Mouse (Mus musculus) hindbrain, postnatal 0 days (tissue): ENCODE measurements around the gene Tjp3. TPM values are rescaled to one million over a fixed set of nuclear protein-coding genes. Genes with fewer than 3 reads are reported as not detected.

ENCODE experiments used
- ATAC-seq: fragments of 200-750 bp; cut with Nextera tagmentation; 2 replicates; pipeline ENCODE4 v1.8.0; 2017; ENCODE audit warnings: mild to moderate bottlenecking, moderate TSS enrichment, moderate library complexity
- DNase-seq: peaks from one replicate; pipeline ENCODE4 v3.0.0-alpha.2; 2015; ENCODE audit warnings: low spot score
- H3K27ac ChIP-seq: fragments of 300-500 bp; sonication (generic); 2 replicates; pipeline ENCODE4 v1.5.1; 2014; ENCODE audit warnings: mild to moderate bottlenecking
- H3K27me3 ChIP-seq: fragments of 300-500 bp; sonication (generic); 2 replicates; pipeline ENCODE4 v1.6.1; 2014; ENCODE audit warnings: low read length, mixed read lengths; ENCODE audit not compliant: insufficient read depth
- H3K36me3 ChIP-seq: fragments of 300-500 bp; sonication (generic); 2 replicates; pipeline ENCODE4 v1.6.1; 2014; ENCODE audit warnings: low read length, mixed read lengths; ENCODE audit not compliant: insufficient read depth
- H3K4me1 ChIP-seq: fragments of 300-500 bp; sonication (generic); 2 replicates; pipeline ENCODE4 v1.6.1; 2014; ENCODE audit warnings: antibody characterized with exemption, low read length, mixed read lengths; ENCODE audit not compliant: insufficient read depth
- H3K4me2 ChIP-seq: fragments of 300-500 bp; sonication (generic); 2 replicates; pipeline ENCODE4 v1.6.1; 2014; ENCODE audit warnings: low read depth, mild to moderate bottlenecking, low read length, moderate library complexity, mixed read lengths
- H3K4me3 ChIP-seq: fragments of 300-500 bp; sonication (generic); 2 replicates; pipeline ENCODE4 v1.5.1; 2014; ENCODE audit warnings: low read length
- H3K9ac ChIP-seq: fragments of 300-500 bp; sonication (generic); replicated peaks from 2 replicates; pipeline ENCODE4 v1.6.1; 2014; ENCODE audit warnings: mild to moderate bottlenecking, low read length, moderate library complexity, mixed read lengths
- H3K9me3 ChIP-seq: fragments of 300-500 bp; sonication (generic); 2 replicates; pipeline ENCODE4 v1.6.1; 2016; ENCODE audit warnings: low read length, mixed read lengths
- CTCF ChIP-seq: IDR thresholded peaks from 2 replicates; pipeline ENCODE4 v1.5.1; 2016; ENCODE audit warnings: antibody characterized with exemption, control low read depth, low read depth
- WGBS: fragments of 180-500 bp; shearing (Covaris S2); extraction: QIAGEN DNeasy Blood & Tissue Kit; methylation state at CpG from one replicate; pipeline ENCODE4 v1.1.7; 2014; 5-methylcytosine and 5-hydroxymethylcytosine counted together
- polyA plus RNA-seq: library from polyadenylated mRNA; unstranded; fragments of >200 nt; fragmentation: Nextera tagmentation; extraction: Ambion mirVana; gene quantifications from 2 replicates; pipeline ENCODE4 v1.2.1, GENCODE M21; 2015
- total RNA-seq: library from RNA; depleted of rRNA; stranded (reverse); fragments of >200 nt; gene quantifications from 2 replicates; pipeline ENCODE4 v1.2.3, GENCODE M21; 2014

The Tjp3 gene
- total and polyA plus RNA-seq, 2 experiments from 2014 or later, result 3.9 to 6.0 TPM

DNA sequence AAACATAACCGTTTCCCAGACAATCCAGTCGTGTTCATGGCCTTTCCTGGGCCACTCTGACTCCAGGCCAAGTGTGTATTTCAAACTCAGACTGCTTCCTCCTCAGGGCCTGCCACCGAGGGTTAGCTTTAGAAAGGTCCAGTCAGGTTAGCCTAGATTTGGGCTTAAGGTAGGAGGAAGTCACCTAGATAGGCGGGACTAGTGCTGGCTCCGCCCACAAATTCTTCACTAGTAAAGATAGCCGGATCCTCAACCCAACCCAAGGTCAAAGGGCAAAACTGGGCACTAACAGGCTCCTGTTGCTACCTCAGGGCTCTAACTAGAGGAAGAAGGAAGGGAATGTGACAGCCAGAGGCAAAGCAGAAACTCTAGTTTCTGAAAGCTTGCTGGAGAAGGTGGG, 4.8 kb downstream of the Tjp3 start:
- Histone ChIP-seq H3K4me2 (no peak overlapping the region), H3K4me3 (no peak overlapping the region), H3K4me1 (0 out of 2 replicates have a peak, but pooled peaks cover 2% of the 10 kb centered on the region), H3K27ac (no peak overlapping the region), H3K9me3 (no peaks in the 10 kb centered on the region), H3K27me3 (peaks cover 6% of the 10 kb centered on the region; the same call in 1 of the 2 replicates), H3K36me3 (no peaks in the 10 kb centered on the region), H3K9ac (no peak overlapping the region)
- DNase-seq (no peak), ATAC-seq (no peak)
- WGBS, result 51% methylated on average over 6 of the region's 6 CpGs
- TF ChIP-seq CTCF, result no peak

DNA sequence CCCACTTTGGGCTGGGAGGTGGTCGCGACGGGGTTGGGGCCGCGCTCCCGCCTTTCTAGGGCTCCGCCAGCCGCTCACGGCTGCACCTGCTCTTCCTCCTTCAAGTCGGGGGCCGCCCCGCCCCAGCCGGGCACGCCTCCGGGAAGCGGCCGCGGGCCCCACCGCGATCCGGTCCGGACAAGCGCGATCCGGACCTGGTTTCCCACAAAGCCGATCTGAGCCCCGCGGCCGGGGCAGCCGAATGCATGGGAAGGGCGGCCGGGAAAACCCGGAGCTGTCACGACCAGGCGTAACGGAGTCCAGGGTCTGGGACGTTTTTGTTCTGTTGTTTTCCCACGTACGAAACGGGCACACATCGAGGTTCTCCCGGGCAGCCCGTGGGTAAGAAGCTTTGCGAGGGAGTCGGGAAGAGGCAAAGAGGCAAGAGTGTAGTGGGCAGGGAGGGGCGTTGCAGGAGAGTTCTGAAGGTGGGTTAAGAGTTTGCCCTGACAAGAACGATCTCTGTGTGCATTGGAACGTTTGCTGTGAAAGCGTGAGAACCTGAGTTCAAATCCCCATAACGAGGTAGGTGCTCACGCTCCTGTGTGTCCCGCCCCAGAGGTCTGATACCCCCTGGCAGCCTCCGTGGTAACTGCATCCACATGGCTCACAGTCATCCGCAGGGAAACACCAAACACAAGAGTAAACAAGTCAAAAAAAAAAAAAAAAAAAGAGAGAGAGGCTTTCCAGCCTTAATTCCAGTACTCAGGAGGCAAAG, 5.5 kb downstream of the Tjp3 start:
- H3K4me3 ChIP-seq, result peak overlapping the region; percentile 46
- peaks cover 6% of the 10 kb centered on the region; the same call in 1 of the 2 replicates for H3K27me3 ChIP-seq
- 0 out of 2 replicates have a peak, but pooled peaks cover 2% of the 10 kb centered on the region for H3K4me1 ChIP-seq
- 2% methylated on average over 49 of the region's 54 CpGs for WGBS
- no peaks in the 10 kb centered on the region for H3K36me3 ChIP-seq
- no peak overlapping the region for H3K27ac ChIP-seq
- H3K9me3 ChIP-seq, result no peaks in the 10 kb centered on the region
- peak overlapping the region; percentile 50 for H3K9ac ChIP-seq
- H3K4me2 ChIP-seq, result peak overlapping the region; percentile 71
- peak; percentile 93 for DNase-seq
- TF ChIP-seq CTCF, result no peak; the same call in 1 of the 2 replicates
- peak; percentile 79 for ATAC-seq

DNA sequence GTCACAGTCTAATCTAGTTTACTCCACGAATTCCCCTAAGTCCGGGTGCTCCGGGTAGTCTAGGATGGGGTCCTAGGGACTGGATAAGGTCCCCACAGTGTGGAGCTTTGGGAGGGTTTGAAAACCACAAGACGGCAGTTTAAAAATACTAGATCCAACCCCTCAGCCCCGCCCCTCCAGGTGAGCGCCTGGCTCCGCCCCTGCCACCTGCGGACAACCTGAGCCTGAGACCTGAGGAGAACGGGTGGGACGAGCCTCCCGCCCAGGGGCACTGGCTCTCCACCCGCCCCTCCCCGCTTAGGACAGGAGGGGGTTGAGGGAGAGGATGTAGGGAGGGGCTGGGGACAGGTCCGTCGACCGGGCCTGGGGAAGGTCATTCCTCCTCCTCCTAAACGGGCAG, 6.7 kb downstream of the Tjp3 start:
- Histone ChIP-seq H3K27me3 (peaks cover 6% of the 10 kb centered on the region; the same call in 1 of the 2 replicates), H3K4me1 (0 out of 2 replicates have a peak, but pooled peaks cover 2% of the 10 kb centered on the region), H3K9ac (no peak overlapping the region), H3K4me2 (peak overlapping the region; percentile 71; the same call in 1 of the 2 replicates), H3K9me3 (no peaks in the 10 kb centered on the region), H3K4me3 (peak overlapping the region; percentile 46; the same call in 1 of the 2 replicates), H3K36me3 (no peaks in the 10 kb centered on the region), H3K27ac (no peak overlapping the region)
- DNase-seq (no peak), ATAC-seq (no peak)
- no peak for TF ChIP-seq CTCF
- 13% methylated on average over 17 of the region's 17 CpGs for WGBS

DNA sequence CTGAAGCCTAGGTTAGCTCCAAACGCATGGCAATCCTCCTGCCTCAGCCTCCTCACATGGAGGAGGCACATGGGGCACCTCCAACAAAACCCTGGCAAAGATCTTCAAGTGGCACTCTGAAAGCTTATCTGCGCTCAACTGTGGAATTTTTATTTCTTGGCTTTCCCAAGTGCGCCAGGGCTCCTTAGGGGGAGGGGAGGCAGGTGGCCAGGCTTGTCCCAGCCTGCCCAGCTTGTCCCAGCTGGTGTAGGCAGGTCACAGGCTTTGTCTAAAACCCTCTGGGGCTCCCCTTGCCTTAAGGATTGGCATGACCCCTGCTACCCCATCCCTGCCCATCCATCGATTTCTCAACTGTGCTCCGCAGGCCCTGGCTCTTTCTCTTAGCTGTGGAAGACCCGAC, 7.2 kb downstream of the Tjp3 start:
- ATAC-seq (no peak), DNase-seq (no peak)
- no peaks in the 10 kb centered on the region for H3K9me3 ChIP-seq
- H3K4me3 ChIP-seq, result no peak overlapping the region
- peaks cover 6% of the 10 kb centered on the region; the same call in 1 of the 2 replicates for H3K27me3 ChIP-seq
- WGBS, result 48% methylated on average over 6 of the region's 6 CpGs
- 0 out of 2 replicates have a peak, but pooled peaks cover 2% of the 10 kb centered on the region for H3K4me1 ChIP-seq
- no peak overlapping the region for H3K27ac ChIP-seq
- H3K36me3 ChIP-seq, result no peaks in the 10 kb centered on the region
- no peak for TF ChIP-seq CTCF
- H3K9ac ChIP-seq, result no peak overlapping the region
- no peak overlapping the region for H3K4me2 ChIP-seq

DNA sequence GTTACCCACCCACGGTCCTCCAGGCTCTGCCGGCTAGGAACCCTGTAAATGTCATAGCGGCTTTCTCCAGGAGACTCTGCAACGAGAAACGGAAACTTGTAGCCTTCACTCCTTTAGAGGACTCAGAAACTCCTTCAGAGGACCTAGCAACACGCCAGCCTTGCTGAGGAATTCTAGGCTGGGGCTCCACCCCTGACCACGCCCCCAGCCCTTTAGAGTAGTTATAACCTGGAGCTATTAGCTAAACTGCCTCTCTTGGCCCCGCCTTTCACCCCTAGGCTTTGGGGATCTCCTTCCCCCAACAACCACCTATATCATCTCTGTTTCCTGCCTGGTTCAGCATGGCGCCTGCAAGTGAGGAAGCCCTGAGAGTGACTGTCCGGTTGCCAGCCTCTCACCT, 11.9 kb downstream of the Tjp3 start:
- Histone ChIP-seq H3K4me3 (no peak overlapping the region), H3K4me1 (no peaks in the 10 kb centered on the region), H3K27ac (no peak overlapping the region), H3K36me3 (no peaks in the 10 kb centered on the region), H3K4me2 (no peak overlapping the region), H3K9me3 (no peaks in the 10 kb centered on the region), H3K27me3 (no peaks in the 10 kb centered on the region), H3K9ac (no peak overlapping the region)
- ATAC-seq (no peak), DNase-seq (no peak)
- WGBS, result 47% methylated on average over 10 of the region's 10 CpGs
- TF ChIP-seq CTCF, result no peak

DNA sequence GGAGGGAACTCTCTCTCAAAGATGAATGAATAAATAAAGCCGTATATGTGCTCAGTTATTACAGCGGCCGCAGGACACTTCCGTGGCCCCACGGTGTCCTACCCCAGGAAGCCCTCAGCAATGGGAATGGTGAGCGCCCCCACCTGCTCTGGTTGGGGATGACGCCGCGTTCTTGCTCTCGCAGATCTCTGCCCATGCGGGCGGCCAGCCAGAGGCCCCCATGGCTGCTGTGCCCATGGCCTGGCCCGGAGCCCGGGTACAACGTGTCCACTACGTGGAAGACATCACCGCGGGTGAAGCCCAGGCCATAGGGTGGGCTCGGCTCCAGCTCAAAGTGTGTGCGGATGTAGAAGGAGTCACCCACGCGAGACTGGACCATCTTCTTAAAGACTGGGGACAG, 13.7 kb downstream of the Tjp3 start:
- DNase-seq (no peak), ATAC-seq (no peak)
- Histone ChIP-seq H3K4me3 (no peak overlapping the region), H3K4me2 (no peak overlapping the region), H3K27me3 (no peaks in the 10 kb centered on the region), H3K27ac (no peak overlapping the region), H3K36me3 (peaks cover 12% of the 10 kb centered on the region), H3K9ac (no peak overlapping the region), H3K4me1 (no peaks in the 10 kb centered on the region), H3K9me3 (no peaks in the 10 kb centered on the region)
- 66% methylated on average over 22 of the region's 22 CpGs for WGBS
- TF ChIP-seq CTCF, result no peak

DNA sequence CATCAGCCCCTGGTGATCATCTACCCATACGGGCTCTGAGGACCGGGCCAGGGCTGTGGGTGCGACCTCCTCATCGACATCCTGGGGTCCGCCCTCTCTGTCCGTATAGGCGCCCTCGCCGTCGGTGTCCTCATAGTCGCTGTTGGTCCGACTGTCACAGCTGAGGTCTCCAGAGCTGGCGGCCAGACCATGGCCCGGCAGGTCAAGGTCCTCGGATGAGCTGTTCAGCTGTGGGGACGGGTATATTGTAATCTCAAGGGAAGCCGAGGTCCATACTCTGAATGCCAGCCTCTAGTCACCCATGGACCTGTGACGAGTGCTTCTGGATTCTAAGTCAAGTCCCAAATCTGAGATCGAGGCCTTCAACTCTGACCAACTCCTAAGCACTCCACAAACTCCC, 17.5 kb downstream of the Tjp3 start:
- H3K27ac ChIP-seq, result no peak overlapping the region
- H3K4me1 ChIP-seq, result peaks cover 4% of the 10 kb centered on the region
- no peaks in the 10 kb centered on the region for H3K9me3 ChIP-seq
- DNase-seq (no peak), ATAC-seq (no peak)
- H3K9ac ChIP-seq, result no peak overlapping the region
- no peak overlapping the region for H3K4me2 ChIP-seq
- H3K36me3 ChIP-seq, result peaks cover 26% of the 10 kb centered on the region
- 95% methylated on average over 19 of the region's 19 CpGs for WGBS
- H3K27me3 ChIP-seq, result no peaks in the 10 kb centered on the region
- H3K4me3 ChIP-seq, result no peak overlapping the region
- no peak for TF ChIP-seq CTCF
